Mouse (Mus musculus): ENCODE results near the gene Gdf2.
A peak's percentile ranks its signal among the peaks of the same experiment; 100 is the strongest.

The Gdf2 gene

DNA sequence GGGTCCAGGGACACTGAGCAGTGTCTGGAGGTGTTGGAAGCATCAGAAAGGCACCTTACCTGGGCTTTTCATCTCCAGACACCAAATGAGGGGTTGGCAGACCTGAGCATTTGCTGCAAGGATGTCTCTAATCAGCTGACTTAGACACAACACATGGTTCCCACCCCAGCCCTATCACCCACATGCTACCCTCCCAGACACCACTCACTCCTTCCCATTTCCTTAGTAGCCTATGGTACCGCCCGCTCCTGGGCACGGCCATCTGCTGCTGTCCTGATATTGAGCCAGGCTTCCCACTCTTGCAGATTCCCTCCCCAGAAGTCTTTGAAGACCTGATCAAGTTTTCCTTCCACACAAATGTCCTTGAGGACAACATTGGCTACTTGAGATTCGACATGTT, 17.3 kb downstream of the Gdf2 start:
- DNase-seq = no peak

DNA sequence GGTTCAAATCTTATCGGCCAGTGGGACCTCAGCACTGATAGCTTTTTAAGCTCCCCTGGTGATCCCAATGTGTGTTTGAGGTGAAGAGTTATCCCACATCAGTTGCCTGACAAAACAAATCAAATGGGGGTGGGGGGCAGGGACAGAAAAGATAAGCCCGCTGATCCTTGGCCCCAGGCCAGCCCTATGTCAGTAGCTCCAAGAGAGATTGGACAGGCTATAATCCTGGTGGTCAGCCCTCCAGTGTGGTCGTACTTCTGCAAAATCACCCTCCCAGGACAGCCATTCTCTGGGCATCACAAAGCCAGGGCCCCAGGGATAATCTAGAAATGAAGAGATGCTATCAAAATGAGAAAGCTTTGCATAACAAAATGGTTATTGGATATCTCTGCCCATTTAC, 18.0 kb downstream of the Gdf2 start:
- no peak for DNase-seq

DNA sequence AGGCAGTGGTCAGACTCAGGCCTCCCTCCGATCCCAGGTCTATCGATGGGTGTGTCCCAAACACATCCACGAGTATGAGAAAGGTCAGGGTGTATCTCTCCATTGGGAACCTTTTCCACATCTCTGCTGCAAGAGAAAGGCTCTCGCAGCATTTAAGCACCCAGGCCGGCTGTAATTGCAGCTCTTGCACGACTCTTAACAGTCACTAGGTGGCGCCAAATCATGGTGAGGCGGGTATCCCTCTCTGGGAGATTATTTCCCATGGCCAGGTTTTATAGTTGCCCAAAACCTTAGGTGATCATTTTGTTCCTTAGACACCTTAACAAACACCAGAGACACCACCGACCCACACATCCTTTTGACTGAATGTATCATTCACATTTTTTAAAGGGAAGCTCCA, 18.5 kb downstream of the Gdf2 start:
- DNase-seq = peak; percentile 61 to 64

DNA sequence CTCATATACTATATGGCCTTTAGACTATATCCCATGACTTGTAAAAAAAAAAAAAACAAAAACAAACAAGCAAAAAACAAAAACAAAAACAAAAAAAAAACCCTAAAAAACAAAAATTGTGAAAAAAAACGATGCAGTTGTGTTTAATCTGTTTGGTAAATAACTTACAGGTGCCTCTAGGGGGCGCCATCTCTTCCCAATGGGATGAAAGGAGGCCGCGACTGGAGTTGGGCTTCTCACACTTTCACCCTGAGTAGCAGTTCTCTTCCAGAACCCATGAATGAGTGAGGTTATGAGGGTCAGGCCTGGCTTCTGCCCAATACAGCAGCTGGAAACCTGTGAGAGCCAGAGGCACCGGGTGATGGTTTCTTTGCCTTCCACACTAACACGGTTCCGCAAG, 24.8 kb downstream of the Gdf2 start:
- DNase-seq = no peak

DNA sequence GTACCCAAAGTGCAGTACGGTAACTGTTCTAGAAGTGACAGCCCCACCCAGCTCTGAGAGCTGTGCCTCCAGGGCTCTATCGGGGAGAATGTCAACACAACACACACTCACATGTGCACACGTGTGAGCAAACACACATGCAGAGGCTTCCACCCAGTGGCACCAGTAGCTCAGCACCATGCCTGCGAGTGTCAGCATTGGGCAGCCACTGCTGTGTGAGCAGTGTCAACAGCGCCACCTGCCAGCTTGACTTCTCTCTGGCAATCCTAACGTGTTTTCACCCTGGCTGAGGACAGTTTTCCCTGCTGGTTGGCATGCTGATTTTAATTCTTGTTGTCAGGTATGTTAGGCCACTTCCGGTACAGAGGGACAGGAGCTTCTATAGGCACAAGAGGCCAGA, 31.8 kb downstream of the Gdf2 start:
- peak; percentile 35 to 37 for DNase-seq

DNA sequence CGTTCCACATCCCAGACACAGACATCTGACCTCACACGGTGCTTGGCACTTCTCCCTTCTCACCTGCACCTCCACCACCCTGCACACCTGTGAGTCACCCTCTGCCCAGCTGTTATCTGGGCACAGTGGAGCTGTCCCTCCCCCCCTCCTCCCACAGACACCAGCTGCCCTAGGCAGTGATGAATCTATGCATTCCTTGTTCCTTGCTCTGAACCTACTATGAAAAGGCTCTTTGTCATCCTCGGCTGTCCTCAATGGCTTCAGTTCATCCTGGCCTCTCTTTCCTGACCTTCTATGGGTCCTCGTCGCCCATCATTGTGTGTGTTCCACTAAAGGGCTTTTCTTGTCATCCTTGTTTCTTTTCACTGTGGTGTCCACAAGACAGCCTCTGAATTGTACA, 33.9 kb downstream of the Gdf2 start:
- DNase-seq = no peak

DNA sequence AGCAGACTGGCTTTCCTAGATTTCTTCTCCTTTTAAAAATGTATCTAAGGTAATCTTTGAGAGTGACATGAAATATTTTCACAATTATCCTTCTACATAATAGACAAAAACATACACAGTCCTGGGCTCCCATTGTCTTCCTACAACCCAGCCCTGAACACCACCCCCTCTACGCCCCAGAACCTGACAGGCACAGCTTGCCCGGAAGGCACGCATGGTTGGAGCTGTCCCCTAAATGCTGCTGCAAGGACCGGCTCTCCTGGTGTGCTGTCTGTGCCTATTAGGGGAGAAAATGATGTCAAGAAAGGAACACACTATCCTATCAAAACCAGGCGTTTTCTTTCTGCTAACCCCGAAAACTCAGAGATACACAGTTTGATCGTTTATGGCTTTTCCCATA, 36.9 kb downstream of the Gdf2 start:
- DNase-seq = no peak

DNA sequence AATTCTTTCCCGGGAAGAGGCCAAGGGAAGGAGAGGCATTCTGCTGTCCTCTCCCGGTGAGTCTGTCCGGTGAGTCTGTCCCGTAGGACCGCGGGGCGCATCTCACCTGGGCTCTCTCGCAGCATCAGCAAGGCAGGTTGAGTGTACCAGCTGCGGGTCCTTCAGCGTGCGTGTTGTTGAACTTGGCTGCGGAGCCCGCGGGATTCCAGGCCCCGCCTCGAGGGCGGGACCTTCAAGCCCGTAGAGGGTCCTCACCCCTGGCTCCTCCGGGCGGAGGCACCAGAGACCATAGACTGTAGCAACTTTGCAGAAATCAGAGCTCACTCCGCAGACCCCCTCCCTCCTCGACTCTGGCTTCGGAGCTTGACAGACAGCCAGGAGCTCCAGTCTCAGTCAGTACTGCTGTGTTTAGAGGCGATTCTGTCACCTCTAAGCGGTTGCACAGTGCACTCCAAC, 37.8 kb downstream of the Gdf2 start, which contains the start of gene Zfp488:
Gene Zfp488 (minus strand): TSS at position 161 of the 456 bp plus-strand sequence.
- peak; percentile 27 to 33 for DNase-seq

DNA sequence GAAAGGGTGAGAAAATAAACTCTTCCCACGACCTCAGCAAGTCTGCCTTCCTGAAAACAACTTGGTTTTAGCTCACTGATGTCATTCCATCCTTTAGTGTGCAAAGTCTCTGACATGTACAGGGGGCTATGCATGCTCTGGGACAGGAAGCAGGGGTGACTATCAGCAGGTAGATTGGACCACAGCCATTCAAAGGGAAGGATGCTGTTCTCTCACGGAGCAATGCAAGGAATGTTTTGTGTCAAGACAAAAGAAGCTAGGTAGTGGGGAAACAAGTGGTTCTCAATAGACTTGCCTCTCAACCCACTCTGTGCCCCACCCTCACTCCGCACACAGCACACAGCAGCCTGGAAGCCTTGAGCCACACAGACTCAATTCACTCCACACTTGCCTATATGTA, 48.4 kb downstream of the Gdf2 start:
- no peak for DNase-seq

DNA sequence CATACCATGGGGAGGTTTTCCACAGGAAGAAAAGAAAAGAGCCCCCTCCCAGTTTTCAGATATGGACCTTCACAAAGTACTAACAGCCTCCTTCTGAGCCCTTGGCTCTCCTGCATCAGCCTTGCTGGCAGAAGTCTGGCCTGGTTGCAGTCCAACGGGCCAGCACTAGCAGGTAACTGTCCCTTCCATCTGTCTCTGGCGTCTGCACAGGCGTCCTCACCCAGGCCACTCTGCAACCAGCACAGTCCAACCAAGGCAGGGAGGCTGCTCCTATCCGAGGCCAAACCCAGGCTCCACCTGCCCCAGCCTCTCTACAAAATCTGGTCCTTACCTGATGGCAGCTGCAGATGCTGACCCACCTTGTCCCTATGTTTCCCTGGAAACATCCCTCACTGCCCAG, 51.1 kb downstream of the Gdf2 start:
- DNase-seq = no peak

DNA sequence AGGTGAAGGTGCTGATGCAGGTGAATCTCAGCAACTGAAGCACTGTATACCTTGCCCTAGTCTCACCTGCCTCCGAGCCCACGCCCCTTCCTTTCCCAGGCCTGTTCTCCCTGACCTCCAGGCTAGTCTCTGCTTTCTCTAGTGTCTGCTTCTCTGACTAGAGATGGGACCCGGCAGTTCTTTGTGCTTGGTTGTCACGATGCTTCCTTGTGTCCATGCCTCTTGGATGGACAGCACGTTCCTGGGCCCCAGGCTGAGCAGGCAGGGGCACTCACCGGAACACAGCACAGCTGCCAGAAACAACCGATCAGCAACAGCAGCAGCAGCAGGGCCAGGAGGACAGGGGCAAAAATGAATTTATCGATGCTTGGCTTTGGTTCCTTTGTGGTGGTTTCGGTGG, 52.2 kb downstream of the Gdf2 start:
- DNase-seq = no peak

DNA sequence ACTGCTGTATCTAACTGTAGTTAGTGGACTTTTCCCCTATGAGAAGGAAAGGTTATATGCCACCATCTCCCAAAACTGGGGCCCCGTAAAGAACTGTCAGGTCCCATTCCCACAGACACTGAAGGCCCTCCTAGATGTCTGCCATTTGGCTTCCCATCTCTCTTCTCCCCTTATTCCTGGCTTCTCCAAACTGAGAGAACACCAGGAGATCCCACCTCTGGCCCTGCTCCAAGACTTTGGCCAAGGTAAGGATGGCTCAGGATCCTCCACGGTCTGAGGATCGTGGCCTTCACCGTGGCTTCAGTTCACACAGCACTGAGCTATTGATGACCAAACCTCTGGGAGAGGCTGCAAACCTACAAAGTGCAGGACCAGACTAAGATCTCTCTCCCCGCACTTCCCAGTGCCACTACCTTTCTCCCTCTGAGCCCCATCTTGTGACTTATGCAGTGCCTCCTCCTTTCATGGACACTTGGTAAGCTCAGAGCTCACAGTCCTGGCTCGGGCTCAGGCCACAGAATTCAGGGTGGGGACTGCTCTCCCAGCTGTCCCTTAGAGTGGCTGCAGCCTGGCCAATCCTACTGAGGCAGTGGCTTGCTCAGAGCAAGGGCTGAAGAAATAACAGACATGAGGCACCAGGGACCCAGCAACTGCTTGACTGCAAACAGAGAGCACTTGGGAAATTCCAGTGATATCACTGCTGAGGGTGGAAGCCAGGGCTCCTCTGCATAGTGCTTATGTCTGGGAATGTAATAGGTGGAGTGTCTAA, 52.9 kb downstream of the Gdf2 start:
- no peak for DNase-seq
